Mouse (Mus musculus) spleen, adult 2 months (tissue): Measurements from ENCODE around the gene Hoxb7.

Source experiments
- CTCF ChIP-seq: fragments of 200-500 bp; IDR thresholded peaks from 2 replicates; pipeline ENCODE4 v1.5.1; 2011; ENCODE audit warnings: mild to moderate bottlenecking, inconsistent platforms; ENCODE audit not compliant: insufficient read depth, insufficient read length, insufficient replicate concordance; ENCODE audit errors: extremely low read depth
- POLR2A ChIP-seq: fragments of 200-500 bp; IDR thresholded peaks from 2 replicates; pipeline ENCODE4 v1.6.1; 2011; ENCODE audit warnings: low read depth, low read length, inconsistent platforms

- no peak for TF ChIP-seq CTCF
- no peak for TF ChIP-seq POLR2A
These were observed 16.1 kb downstream of the Hoxb7 start for GRCm38 (mm10) chr11:96302381-96303150.
